Mouse (Mus musculus) left cerebral cortex, adult 18-20 months (tissue): ENCODE results near the gene Coro1c. TPM values are rescaled to one million over a fixed set of nuclear protein-coding genes. Genes with fewer than 3 reads are reported as not detected.

Source experiments
- DNase-seq, 2 experiments: peaks; one replicate each; pipeline ENCODE4 v3.0.0; 2021 to 2022; ENCODE audit warnings: low spot score in 2 of 2, mixed read lengths in 1 of 2
- total RNA-seq, 2 experiments: library from RNA; stranded (reverse); gene quantifications; 2 replicates each; pipeline ENCODE4 v1.2.3; 2021

The Coro1c gene
- total RNA-seq, 2 experiments from 2014 or later, result 86.7 to 88.5 TPM

- no peak for DNase-seq
Measured at GRCm38 (mm10) chr5:113929950-113930647, 21.5 kb upstream of the Coro1c start.

- no peak for DNase-seq
Measured at GRCm38 (mm10) chr5:113929526-113929925, 21.0 kb upstream of the Coro1c start.

- DNase-seq, result no peak
Measured at GRCm38 (mm10) chr5:113924608-113925007, 16.1 kb upstream of the Coro1c start.

GRCm38 (mm10) chr5:113921310-113922166, 13.0 kb upstream of the Coro1c start:
- no peak for DNase-seq

GRCm38 (mm10) chr5:113919060-113919459, 10.5 kb upstream of the Coro1c start:
- no peak for DNase-seq

- DNase-seq, result no peak
Measured at GRCm38 (mm10) chr5:113918654-113919053, 10.1 kb upstream of the Coro1c start.

- no peak for DNase-seq
Measured at GRCm38 (mm10) chr5:113910705-113911104, 2.1 kb upstream of the Coro1c start.

GRCm38 (mm10) chr5:113910065-113910701, 1.6 kb upstream of the Coro1c start:
- peak; percentile 25 for DNase-seq

GRCm38 (mm10) chr5:113907786-113908567, 581 bp downstream of the Coro1c start:
- DNase-seq, result peak in 1 of 2 experiments; percentile 49

GRCm38 (mm10) chr5:113906958-113907735, 1.4 kb downstream of the Coro1c start:
- no peak for DNase-seq

- DNase-seq, result no peak
Measured at GRCm38 (mm10) chr5:113904987-113905386, 3.6 kb downstream of the Coro1c start.

GRCm38 (mm10) chr5:113902983-113903382, 5.6 kb downstream of the Coro1c start:
- no peak for DNase-seq

- no peak for DNase-seq
Measured at GRCm38 (mm10) chr5:113902017-113902416, 6.5 kb downstream of the Coro1c start.

- peak; percentile 50 to 60 for DNase-seq
Measured at GRCm38 (mm10) chr5:113901074-113901571, 7.4 kb downstream of the Coro1c start.

- no peak for DNase-seq
Measured at GRCm38 (mm10) chr5:113899543-113899942, 9.0 kb downstream of the Coro1c start.

- no peak for DNase-seq
Measured at GRCm38 (mm10) chr5:113892005-113892404, 16.6 kb downstream of the Coro1c start.

GRCm38 (mm10) chr5:113890874-113891273, 17.7 kb downstream of the Coro1c start:
- no peak for DNase-seq

- no peak for DNase-seq
Measured at GRCm38 (mm10) chr5:113889912-113890311, 18.6 kb downstream of the Coro1c start.

GRCm38 (mm10) chr5:113889181-113889906, 19.2 kb downstream of the Coro1c start:
- DNase-seq, result no peak
